Mouse (Mus musculus): ENCODE results near the gene Rnf123.
"Not testable (repeated sequence)": the region's sequence is repeated elsewhere in the genome, so short reads cannot be mapped to it uniquely, and the experiment has no call there.

The Rnf123 gene

DNA sequence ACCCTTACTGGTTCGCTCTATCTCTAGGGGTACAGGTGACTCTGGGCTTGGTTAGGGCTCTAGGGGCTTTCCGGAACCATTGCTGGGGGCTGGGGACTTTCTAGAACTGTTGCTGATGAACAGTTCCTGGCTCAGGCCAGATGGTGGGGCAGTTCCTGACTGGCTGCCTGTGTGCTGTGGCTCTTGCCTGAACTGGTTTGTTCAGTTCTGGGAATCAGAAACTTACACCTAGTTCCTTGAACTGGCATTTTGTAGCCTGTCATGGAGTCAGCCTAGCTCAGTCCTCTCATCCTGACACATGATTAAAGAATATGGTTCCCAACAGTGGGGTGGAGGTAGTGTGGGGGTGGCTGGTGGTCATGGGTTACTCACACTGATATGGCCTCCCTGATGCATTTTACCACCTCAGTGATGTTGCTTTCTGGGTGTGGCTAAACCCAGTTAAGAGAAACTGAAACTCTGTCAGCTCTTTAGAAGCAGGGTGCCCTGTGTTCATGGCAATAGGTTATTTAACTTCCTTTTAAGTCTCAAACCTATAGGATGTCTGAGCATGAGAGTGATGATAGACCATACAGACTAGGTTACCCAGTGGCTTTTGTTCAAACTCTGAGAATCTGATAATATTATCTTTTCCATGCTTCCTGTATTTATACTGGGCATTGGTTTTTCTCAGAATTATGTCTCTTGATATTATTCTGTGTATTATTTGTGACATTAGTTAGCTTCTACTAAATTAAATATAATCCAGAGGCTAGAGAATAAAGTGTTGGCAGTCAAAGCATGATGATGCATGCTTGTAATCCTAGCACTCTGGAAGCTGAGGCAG lies 47.6 kb downstream of the Rnf123 start:
- no peak for DNase-seq (ENCODE audit: low spot score)

DNA sequence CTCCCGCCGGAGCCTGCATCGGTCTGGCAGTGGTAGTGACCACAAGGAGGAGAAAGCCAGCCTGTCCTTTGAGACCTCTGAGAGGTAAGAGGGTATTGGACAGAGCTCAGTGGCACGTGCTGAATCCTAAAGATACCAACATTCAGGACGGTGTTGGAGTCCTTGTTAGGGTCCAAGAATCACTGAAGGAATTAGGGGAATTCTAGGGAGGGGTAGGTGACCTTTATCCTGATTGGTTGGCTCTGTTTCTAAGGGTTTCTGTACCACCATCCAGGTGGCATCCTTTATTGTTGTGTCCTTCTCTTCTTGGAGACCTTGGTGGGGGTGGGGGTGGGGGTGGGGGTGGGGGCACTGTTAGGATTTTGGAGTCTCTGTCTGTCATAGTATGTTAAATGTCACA lies 51.0 kb downstream of the Rnf123 start:
- DNase-seq (ENCODE audit: low spot score), result no peak

DNA sequence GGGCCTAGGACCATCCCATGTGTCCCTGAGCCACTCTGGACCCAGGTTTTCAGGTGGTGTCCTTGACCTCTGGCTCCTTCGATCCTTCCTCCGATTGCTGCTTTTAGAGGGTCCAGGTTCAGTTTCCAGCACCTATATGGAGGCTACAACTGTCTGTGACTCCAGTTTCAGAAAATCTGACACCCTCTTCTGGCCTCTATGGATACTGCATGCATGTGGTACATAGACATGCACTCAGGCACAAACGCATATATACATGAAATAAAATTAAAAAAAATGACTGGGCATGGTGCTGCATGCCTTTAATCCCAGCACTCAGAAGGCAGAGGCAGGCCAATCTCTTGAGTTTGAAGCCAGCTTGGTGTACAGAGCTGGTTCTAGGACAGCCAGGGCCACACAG lies 55.3 kb downstream of the Rnf123 start:
- no peak for DNase-seq (ENCODE audit: low spot score)

DNA sequence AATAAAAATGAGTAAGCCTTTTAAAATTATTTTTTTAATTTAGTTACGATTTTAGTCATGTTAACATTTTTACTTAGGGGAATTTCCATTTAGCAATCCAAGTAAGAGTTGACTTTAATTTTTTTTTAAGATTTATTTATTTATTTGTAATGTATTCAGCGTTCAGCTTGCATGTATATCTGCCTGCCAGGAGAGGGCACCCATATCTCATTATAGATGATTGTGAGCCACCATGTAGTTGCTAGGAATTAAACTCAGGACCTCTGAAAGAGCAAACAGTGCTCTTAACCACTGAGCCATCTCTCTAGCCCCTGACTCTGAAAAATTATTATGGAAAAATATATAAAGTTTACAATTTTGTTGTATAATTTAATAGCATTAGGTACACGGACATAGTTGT lies 56.6 kb downstream of the Rnf123 start:
- no peak for DNase-seq (ENCODE audit: low spot score)

DNA sequence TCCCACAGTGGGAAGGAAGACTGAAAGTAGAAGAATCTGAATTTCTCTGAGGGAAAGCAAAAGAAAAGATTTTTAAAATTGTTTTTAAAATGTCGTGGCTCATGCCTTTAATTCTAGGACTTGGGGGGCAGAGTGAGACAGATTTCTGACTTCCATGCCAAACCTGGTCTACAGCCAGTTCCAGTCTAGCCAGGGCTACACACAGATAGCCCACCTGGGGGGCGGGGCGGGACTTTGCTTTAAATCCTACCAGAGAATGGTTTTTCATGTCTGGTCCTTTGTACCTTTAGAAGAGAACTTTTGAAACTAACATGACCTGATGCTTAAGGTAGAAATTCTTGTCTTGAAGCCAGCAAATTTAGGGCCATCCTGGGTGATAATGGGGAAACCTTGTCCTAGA lies 59.9 kb downstream of the Rnf123 start:
- DNase-seq (ENCODE audit: low spot score), result no peak

DNA sequence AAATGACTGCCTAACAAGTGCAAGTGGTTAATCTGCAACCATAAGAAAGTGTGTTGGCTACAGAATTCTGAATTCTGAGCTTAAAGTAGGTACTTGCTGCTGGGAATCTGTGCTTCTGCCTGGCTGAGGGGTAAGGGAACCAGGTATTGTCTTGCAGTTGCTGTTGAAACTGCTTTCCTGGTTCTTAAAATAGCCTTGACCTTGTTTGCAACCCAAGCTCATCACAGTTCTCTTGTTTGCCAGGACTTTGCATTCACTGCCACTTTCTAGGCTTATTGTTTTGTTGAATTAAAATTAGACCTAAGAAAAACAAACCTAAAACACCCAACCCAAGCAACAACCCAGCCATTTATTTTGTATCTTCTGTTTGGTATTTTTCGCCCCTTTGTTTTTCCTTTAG lies 62.4 kb downstream of the Rnf123 start:
- DNase-seq (ENCODE audit: low spot score), result no peak

- no peak for DNase-seq (ENCODE audit: low spot score)
Measured at GRCm38 (mm10) chr9:108017127-108017526, 66.0 kb downstream of the Rnf123 start.

DNA sequence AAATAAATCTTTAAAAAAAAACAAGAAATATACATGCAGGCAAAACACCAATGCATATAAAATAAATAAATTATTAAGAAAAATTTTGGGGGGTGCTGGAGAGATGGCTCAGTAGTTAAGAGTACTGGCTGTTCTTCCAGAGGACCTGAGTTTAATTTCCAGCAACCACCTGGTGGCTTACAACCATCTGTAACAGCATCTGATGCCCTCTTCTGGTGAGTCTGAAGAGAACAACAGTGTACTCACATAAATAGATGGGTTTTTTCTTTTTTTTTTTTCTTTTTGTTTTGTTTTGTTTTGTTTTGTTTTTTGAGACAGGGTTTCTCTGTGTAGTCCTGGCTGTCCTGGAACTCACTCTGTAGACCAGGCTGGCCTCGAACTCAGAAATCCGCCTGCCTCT lies 69.6 kb downstream of the Rnf123 start:
- not testable (repeated sequence) for DNase-seq (ENCODE audit: low spot score)

DNA sequence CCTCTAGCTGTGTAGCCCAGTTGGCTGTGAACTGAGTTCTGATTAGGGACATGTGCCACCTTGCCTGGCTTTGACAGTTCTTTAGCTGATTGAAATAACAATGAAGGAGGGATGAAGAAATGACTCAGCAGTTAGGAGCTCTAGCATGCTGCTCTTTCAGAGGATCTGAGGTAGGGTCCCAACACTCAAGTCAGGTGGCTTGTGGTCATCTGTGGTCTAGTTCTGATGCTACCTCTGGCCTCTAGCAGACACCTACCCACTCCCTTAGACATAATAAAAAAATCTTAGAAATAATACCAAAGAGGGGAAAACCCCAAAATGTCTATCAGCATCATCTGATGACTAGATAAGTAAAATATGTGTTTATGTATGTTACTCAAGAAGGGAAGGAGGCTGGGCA lies 72.8 kb downstream of the Rnf123 start:
- DNase-seq (ENCODE audit: low spot score), result no peak

GRCm38 (mm10) chr9:108008041-108008440 lies 75.1 kb downstream of the Rnf123 start:
- no peak for DNase-seq (ENCODE audit: low spot score)

DNA sequence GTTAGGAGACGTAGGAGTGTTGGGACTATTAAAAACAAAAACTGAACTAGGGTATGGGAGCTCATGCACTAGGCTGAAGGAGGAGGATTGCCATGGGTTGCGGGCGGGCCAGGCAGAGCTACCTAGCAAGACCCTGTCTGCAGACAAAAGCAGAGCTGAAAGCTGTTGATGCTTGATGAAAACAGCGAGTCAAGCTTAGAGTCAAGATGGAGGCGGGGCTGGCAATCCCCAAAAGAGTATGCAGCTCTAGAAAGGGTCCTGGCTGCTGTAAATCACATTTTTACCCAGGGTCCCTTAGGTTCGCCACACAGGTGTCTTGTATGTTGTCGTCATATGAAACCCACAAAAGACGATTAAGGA lies 79.6 kb downstream of the Rnf123 start:
- no peak for DNase-seq (ENCODE audit: low spot score)

GRCm38 (mm10) chr9:108002778-108003530 lies 80.2 kb downstream of the Rnf123 start:
- DNase-seq (ENCODE audit: low spot score), result peak; percentile 44

- DNase-seq (ENCODE audit: low spot score), result peak; percentile 100
Measured at GRCm38 (mm10) chr9:108001922-108002770, 81.0 kb downstream of the Rnf123 start, which contains the start of gene Ip6k1. Ip6k1 (plus strand) TSS chr9:108002501.
